Mouse (Mus musculus) ES-E14 (cell line): ENCODE measurements at regions not wholly inside any gene's neighbourhood (a gene's known extent, or its start where the extent isn't known, plus 50 kb on each side); places are given as distances from the start of the nearest gene placed in this dataset.

ENCODE experiments used
- DNase-seq: peaks from one replicate; pipeline ENCODE4 v3.0.0-alpha.2; 2013; ENCODE audit warnings: low read depth, low spot score
- H3K27ac ChIP-seq: 2 replicates; pipeline ENCODE4 v1.5.1; 2012; ENCODE audit warnings: low read depth, mild to moderate bottlenecking, low read length, moderate library complexity, mixed read lengths; ENCODE audit not compliant: poor library complexity, insufficient read depth, severe bottlenecking
- H3K36me3 ChIP-seq: 2 replicates; pipeline ENCODE4 v1.6.1; 2012; ENCODE audit warnings: mild to moderate bottlenecking, low read length, moderate library complexity, mixed read lengths; ENCODE audit not compliant: control insufficient read depth, poor library complexity, insufficient read depth, severe bottlenecking
- H3K4me1 ChIP-seq, 2 experiments: fragments of 150-350 bp in 1 of 2; sonication (generic) in 1 of 2; 2 replicates each; pipeline ENCODE4 v1.6.1; 2012; ENCODE audit warnings: low read length in 2 of 2, mild to moderate bottlenecking in 1 of 2, mixed read lengths in 1 of 2; ENCODE audit not compliant: control insufficient read depth in 2 of 2, insufficient read depth in 2 of 2, poor library complexity in 1 of 2
- H3K4me3 ChIP-seq, 2 experiments: fragments of 150-350 bp in 1 of 2; sonication (generic) in 1 of 2; 2 replicates each; pipeline ENCODE4 v1.5.1; 2012; ENCODE audit warnings: low read length in 2 of 2, low read depth in 1 of 2, mild to moderate bottlenecking in 1 of 2, mixed read lengths in 1 of 2; ENCODE audit not compliant: insufficient read depth in 1 of 2, poor library complexity in 1 of 2, severe bottlenecking in 1 of 2
- H3K9ac ChIP-seq: 2 replicates; pipeline ENCODE4 v1.6.1; 2012; ENCODE audit warnings: low read depth, mild to moderate bottlenecking, low read length, mixed read lengths; ENCODE audit not compliant: poor library complexity, insufficient read depth, severe bottlenecking
- H3K9me3 ChIP-seq: fragments of 150-350 bp; sonication (generic); 2 replicates; pipeline ENCODE4 v1.6.1; 2012; ENCODE audit warnings: low read depth, mild to moderate bottlenecking, low read length; ENCODE audit not compliant: control insufficient read depth, insufficient read depth
- CHD2 ChIP-seq: IDR thresholded peaks from 2 replicates; pipeline ENCODE4 v1.6.1; 2014; ENCODE audit warnings: mild to moderate bottlenecking, low read depth, low read length, inconsistent platforms
- HCFC1 ChIP-seq: IDR thresholded peaks from 2 replicates; pipeline ENCODE4 v1.6.1; 2012; ENCODE audit warnings: low read length, inconsistent platforms, borderline replicate concordance; ENCODE audit not compliant: insufficient read depth
- MAFK ChIP-seq: IDR thresholded peaks from 2 replicates; pipeline ENCODE4 v1.6.1; 2014; ENCODE audit warnings: mild to moderate bottlenecking, low read depth, low read length, inconsistent platforms; ENCODE audit not compliant: insufficient read depth
- ZC3H11A ChIP-seq: IDR thresholded peaks from 2 replicates; pipeline ENCODE4 v1.6.1; 2012; ENCODE audit warnings: low read depth, mild to moderate bottlenecking, inconsistent platforms, low read length, borderline replicate concordance
- ZNF384 ChIP-seq: IDR thresholded peaks from 2 replicates; pipeline ENCODE4 v1.6.1; 2012; ENCODE audit warnings: low read depth, low read length, inconsistent platforms
- in situ Hi-C, 2 experiments: fragments of 600-800 bp; cut with MboI; formaldehyde crosslinking; loops; one replicate each; pipeline ENCODE4 v1.15.1; 2025; ENCODE audit warnings: low sequenced_read_pairs in 2 of 2, inconsistent platforms in 1 of 2; ENCODE audit not compliant: unreplicated experiment in 2 of 2

DNA sequence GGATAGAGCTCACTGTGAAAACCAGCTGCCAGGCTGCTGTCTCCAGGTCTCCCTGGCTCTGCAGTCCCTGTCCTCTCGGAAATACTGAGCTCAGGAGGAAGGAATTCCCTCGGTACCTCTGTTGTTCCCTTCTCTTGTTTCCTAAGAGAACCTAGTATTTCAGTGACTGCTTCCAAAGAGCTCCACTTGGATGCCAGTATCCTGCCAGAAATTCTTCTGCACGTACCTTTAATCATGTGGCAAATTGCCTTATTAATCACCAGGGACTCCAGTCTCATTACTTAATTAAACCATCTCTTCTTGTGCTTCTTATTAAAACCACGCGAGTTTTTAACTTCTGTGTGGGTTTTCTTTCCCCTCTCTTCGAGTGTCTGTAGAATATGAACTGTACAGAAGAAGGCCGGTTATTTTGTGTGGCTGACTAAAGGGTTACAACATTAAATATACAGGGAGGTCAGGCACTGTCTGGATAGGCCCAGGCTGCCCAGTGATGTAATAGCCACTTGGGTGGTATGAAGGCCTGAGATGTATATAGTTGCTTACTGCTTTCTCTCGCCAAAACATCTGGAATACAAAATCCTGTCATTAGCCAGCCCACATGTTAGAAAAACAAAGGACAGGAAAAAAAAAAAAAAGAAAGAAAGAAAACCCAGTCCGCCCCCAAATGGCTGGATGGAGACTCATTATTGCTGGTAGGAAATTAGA, 183.2 kb downstream of the Gm10260 start:
- Histone ChIP-seq H3K4me1 (peaks cover 10 to 13% of the 10 kb centered on the region in 2 experiments; a peak in 3 of 4 replicates), H3K27ac (no peak overlapping the region)

DNA sequence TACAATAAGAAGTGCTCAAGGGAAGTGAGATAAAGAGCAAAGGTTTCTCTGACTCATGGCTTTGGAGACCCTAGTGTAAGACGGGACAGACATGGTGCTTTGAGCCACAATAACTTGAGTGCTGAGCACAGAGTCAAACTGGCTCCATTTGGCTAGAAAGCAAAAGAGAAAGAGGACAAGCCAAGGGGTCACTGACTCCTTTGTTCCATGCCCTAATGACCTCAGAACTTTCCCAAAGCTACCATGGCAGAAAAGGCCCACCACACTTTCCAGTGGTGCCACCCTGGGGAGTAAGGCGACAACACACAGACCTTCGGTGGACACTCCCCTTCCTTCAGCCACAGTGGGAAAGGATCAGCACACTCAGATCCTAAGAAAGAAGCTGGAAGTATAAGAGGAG, 186.8 kb downstream of the Gm10260 start:
- peaks cover 10 to 13% of the 10 kb centered on the region in 2 experiments; a peak in 3 of 4 replicates for H3K4me1 ChIP-seq
- in situ Hi-C loops: no loop called here
- no peaks in the 10 kb centered on the region for H3K36me3 ChIP-seq
- DNase-seq: no peak
- TF ChIP-seq CHD2 (no peak), ZNF384 (no peak), HCFC1 (no peak), ZC3H11A (no peak), MAFK (no peak)
- no peak overlapping the region for H3K4me3 ChIP-seq
- H3K27ac ChIP-seq: no peak overlapping the region
- H3K9me3 ChIP-seq: no peaks in the 10 kb centered on the region
- H3K9ac ChIP-seq: no peak overlapping the region

More for the DNA sequence above, 183.2 kb downstream of the Gm10260 start:
- in situ Hi-C loops: no loop called here
- no peak for DNase-seq
- no peak overlapping the region for H3K9ac ChIP-seq
- H3K9me3 ChIP-seq: no peaks in the 10 kb centered on the region
- H3K4me3 ChIP-seq: no peak overlapping the region
- H3K36me3 ChIP-seq: no peaks in the 10 kb centered on the region
- no peak for TF ChIP-seq MAFK

DNA sequence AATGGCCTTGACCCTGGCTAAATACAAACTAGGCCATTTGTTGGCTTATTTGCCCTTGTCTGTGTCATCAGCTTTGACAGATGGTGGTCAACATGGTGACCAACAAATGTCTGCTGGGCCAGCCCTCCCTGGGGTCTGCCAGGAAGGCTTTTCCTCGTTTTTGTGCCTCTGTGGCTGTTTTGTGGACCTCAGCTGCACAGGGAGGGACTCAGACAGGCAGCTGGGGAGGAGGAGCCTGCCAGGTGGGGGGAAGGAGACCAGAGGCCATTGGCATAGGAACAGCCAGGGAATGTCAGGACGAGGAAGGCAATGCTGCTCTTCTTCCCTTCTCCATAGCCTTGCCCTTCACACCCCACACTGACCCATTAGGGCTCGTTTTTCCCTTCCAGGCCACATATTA, 188.1 kb downstream of the Gm10260 start:
- no peak overlapping the region for H3K9ac ChIP-seq

DNA sequence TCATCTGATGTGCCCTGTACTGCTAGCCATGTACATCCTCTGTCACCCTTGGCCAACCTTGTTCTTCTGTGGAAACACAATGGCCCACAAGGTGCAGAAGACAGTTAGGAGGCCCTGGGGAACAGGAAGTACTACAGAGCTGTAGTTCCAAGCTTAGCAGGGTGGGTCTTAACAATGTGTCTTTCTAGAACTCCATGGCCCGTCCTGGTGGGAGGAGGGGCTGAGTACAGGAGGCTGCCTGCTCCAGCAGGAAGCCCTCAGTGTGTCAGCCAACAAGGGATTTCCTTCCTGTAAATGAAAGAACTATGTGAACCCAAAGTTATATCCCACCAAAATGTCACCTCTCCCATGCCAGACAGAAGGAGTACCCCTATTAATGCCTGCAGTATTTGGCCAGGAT, 190.4 kb downstream of the Gm10260 start:
- TF ChIP-seq HCFC1 (no peak), MAFK (no peak), CHD2 (no peak), ZC3H11A (no peak), ZNF384 (no peak)
- Histone ChIP-seq H3K27ac (no peak overlapping the region), H3K4me1 (peaks cover 10 to 13% of the 10 kb centered on the region in 2 experiments; a peak in 3 of 4 replicates), H3K4me3 (no peak overlapping the region), H3K9ac (no peak overlapping the region), H3K36me3 (no peaks in the 10 kb centered on the region), H3K9me3 (no peaks in the 10 kb centered on the region)
- in situ Hi-C loops: no loop called here
- no peak for DNase-seq

More for the DNA sequence above, 188.1 kb downstream of the Gm10260 start:
- no peak for DNase-seq
- H3K4me3 ChIP-seq: no peak overlapping the region
- in situ Hi-C loops: no loop called here
- no peak overlapping the region for H3K27ac ChIP-seq
- H3K4me1 ChIP-seq: peaks cover 10 to 13% of the 10 kb centered on the region in 2 experiments; a peak in 3 of 4 replicates
- no peak for TF ChIP-seq CHD2
- H3K36me3 ChIP-seq: no peaks in the 10 kb centered on the region
- H3K9me3 ChIP-seq: no peaks in the 10 kb centered on the region

DNA sequence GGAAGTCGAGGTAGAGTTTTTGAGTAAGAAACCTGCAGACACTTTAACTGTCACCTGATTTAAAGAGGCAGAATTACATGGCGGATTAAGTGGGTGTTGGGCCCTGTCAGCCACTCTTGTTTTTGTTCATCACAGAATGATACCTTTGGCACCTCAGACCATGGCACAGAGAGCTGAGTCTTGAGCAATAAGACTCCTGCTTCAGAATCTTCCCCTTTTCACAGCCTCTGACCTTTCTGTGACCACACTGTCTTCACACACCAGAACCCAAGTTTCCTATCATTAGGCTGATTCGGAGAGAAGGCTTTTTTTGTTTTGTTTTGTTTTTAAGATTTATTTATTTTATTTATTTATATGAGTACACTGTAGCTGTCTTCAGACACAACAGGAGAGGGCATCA, 192.8 kb downstream of the Gm10260 start:
- DNase-seq: no peak
- Histone ChIP-seq H3K27ac (no peak overlapping the region), H3K4me1 (peaks cover 4 to 6% of the 10 kb centered on the region in 2 experiments; a peak in 2 of 4 replicates), H3K9ac (no peak overlapping the region), H3K4me3 (no peak overlapping the region), H3K9me3 (no peaks in the 10 kb centered on the region), H3K36me3 (no peaks in the 10 kb centered on the region)
- TF ChIP-seq ZNF384 (no peak), CHD2 (no peak), HCFC1 (no peak), ZC3H11A (no peak), MAFK (no peak)
- in situ Hi-C loops: no loop called here
